Mouse (Mus musculus) T-helper 2 cell (primary cell): ENCODE results near the gene Prr15.

ENCODE experiments used
- in situ Hi-C: fragments of 300-600 bp; cut with MboI, MseI; formaldehyde crosslinking; loops from one replicate; pipeline ENCODE4 v1.15.1; 2025; ENCODE audit warnings: high pct_unique_total_duplicates

Gene Prr15

DNA sequence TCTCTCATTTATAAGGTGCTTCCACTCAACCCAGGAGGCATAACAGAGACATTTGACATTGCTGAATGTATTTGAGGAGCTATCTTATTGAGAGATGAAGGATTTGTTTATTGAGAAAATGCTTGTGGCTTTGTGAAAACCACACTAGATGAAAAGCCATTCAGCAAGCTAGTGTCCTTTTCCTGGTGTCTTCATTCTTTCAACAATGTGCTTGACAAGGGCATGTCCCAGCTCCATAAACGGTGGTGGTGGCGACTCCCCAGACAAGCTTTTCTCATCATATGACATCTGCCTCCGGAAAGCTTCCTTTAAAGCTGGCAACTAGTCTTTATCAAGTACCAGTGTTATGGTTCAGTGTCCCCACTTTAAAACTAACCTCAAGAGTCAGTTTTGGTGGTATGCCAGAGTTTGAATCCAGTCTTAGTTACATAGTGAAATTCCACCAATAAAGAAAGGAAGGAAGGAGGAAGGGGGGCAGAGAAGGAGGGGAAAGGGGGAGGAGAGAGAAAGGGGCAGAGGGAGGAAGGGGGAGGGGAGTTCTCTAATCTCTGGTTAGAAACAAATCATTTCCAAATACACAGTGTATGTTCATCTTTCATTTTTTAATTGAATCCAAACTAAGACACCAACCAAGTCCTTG, at the start of gene Prr15:
Gene Prr15 (plus strand): TSS at position 590 of the 640 bp plus-strand sequence.
- in situ Hi-C loops = no loop called here

DNA sequence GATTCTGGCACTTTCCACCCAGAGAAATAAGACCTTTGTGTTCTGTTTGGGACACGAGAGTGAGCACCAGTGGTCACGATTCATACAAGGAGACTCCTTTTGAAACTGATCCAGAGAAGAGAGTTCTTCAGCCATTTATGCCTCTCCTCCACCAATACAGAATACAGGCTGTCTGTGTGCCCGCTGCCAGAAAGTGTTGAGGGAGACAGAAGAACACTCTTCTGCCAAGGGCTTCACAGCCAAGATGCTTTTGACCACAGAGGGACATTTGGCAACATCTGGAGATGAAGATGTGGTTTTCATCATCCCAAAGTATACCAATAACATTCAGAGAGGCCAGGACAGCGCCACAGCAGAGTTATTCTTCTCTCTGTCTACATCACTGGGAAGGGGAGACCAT, 48.4 kb upstream of the Prr15 start:
- in situ Hi-C loops = no loop called here

DNA sequence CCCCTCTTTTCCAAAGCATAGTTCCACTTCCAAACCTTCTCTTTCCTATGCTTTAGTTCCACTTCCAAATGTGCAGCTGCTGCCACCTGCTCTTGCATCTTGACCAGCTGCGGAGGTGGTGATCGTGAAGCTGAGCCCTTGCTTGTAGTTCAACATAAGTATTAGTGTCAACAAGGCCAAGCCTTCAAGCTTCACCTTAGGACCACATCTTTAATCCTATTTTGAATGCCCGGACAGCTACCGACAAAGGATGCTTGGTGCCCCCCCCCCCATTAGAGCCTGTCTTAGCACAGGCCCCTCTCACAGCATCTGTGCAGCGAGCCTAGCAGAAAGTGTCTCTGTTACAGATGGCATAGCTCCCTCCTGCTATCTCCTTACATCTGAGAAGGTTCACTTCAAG, 47.8 kb upstream of the Prr15 start:
- in situ Hi-C loops = no loop called here

DNA sequence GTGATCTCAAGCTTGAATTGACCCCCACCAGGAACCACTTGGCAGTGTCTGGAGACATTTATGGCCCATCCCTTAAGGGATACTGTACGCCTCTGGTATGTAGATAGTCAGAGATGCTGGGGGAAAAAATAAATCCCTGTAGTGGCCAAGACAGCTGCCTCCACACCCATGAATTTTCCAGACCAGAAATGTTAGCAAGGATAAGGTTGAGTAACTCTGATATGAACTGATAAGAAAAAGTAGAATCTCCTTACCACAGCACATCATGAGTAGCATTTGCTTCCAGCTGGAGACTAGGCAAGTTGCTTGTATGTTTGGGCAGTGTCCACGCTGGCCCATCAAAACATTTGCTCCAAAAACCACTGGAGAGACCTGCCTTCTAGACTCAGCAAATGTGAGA, 47.0 kb upstream of the Prr15 start:
- in situ Hi-C loops = no loop called here

DNA sequence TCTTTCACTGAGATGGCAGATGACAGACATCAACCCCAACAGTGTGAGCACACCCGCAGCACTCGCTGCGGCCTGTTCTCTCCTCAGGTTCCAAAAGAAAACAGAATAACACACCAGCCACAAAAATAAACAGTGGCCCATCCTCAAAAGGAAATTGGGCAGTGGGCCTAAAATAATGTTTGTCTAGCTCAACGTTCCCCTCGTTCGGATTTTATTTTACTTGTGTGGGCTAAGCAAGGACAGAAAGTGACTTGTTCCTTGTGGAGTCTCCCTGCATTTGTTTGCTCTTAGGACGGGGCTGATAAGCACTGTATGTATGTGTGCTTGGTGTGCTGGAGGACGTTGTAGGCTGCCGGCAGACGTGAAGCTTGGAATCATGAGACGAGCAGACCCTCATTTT, 46.2 kb upstream of the Prr15 start:
- in situ Hi-C loops = no loop called here

DNA sequence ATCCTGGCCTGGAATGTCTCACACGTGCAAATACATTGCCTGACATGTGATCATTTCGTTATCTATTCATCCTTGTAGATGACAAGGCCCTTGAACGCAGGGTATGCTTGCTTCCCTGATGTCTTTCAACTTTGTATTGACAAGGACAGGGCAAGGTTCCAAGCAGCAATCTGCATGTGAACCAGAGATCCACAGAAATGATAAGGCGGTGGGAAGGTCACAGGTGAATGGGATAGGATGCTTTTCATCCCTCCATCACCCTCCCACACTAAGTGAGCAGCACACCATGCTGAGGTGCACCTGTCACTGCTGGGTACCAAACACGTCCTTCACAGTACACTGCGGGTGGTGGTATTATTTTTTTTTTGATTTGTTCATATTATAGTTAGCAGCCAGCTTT, 45.4 kb upstream of the Prr15 start:
- in situ Hi-C loops = no loop called here

DNA sequence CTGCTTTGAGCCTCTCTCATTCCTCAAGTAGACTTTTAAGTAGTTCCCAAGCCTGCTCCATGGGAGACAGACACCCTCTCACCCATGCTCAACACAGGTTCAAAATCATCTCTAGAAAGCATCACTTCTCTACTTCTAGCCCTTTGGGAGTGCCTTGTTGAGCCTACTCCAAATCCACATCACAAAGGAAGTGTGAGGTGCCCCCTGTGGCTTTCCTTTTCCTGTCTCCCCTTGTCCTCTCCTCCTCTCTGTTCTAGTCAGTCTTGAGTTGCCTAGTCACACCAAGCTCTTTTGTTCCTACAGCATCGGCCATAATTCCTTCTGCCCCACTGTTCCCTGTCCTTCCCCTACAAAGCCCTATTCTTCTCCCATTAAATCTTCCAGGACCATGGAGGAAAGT, 42.3 kb upstream of the Prr15 start:
- in situ Hi-C loops = no loop called here

DNA sequence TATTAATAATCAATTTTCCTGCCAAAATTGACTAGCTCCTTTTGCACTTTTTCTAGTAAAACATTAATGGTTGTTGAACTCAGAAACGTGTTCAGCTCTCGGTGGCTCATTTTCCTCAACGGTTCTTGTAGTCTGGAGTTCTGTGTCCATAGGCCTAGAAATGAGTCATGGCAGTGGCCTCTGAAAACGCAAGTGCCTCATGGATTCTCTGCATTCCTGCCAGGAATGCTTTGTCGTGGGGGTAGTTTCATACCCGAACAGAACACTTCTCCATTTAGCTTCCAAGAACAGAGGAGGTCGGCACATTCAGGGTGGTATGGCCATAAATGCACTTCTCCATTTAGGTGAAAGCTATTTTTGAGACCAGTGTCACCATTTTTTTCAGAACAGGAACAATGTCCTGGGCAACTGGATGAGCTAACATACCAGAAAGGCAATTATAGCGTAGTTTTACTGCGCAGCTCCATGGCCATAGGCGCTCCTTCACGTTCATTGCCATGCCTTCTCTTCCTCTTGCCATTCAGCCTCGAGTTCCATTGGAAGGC, 41.4 kb upstream of the Prr15 start:
- in situ Hi-C loops = no loop called here

DNA sequence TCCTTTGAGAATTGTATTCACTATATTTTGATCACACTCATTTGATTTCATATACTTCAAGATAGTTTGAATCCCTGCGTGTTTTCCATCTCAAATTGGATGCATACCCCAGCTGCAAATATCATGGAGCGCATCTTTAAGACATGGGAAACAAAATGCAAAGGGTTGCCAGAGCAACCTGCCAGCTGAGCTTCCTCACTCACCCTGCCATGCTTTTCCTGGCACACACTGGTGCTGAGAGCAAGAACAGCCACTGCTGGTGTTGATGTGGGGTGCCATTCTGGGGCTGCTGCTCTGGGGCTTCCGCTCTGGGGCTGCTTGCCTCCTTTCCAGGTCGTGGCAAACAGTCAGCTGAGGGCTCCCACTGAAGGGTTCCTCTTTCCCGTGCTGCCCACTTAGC, 38.8 kb upstream of the Prr15 start:
- in situ Hi-C loops = no loop called here

DNA sequence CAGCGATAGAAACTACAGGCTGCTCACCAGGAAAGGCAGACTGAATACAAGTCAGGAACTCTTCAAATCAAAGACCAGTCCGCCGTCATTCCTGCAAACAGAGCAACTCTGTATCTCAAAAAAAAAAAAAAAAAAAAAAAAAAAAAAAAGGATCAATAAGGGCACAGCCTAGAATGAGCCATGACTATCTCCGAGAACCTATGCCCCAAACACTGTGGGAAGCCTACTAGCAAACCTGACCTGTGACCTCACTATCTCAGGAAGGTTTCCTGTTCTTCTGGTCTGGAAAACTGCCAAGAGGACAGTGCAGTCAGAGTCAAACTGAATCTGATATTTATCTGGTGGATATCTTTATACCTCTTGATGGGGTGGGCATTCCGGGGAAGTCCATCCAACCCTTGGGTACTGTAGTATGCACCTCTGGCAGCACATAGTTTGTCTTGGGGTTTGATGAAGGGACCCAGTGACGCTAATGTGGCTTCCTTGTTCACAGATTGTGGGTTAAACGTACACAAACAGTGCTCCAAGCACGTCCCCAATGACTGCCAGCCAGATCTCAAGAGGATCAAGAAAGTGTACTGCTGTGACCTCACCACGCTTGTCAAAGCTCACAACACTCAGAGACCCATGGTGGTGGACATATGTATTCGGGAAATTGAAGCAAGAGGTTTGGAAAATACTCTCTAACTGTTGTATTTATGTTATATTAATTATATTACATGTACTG, 35.7 kb upstream of the Prr15 start:
- in situ Hi-C loops = no loop called here

DNA sequence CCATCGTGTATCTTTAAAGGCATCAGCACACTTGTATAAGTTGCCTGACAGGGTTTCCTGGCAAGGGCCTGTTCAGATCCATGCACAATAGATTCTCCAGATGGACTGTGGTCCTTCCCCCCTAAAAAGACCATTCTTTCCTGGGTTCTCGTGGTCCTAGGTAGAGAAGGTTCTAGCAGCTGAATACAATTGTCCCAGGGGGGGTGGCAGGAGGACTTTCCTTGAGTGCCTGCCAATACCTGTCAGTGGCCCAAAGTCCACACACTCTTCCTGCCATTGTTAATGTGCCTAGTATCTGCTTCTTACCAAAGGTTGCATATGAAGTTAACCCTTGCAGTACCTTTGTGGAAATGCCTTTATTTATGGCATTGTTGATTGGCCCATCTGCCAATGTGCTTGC, 28.4 kb upstream of the Prr15 start:
- in situ Hi-C loops = no loop called here

DNA sequence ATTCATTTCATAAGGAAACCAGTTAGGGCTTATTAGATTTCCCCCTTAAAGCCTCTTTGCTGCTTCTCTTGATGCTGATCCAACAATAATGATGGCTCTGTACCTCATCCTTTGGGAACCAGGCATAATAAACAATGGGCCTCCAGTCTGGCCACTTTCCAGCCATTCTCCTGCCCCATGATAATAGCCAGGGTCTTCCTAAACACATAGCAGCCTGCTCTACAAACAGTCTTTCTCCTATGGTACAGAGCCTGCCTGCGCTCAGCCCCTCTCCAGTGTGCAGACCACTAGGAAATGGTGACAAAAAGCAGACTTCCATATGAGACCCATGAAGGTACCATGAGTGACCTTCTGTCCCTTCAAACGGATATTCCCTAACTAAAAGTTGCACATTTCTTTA, 26.2 kb upstream of the Prr15 start:
- in situ Hi-C loops = no loop called here

DNA sequence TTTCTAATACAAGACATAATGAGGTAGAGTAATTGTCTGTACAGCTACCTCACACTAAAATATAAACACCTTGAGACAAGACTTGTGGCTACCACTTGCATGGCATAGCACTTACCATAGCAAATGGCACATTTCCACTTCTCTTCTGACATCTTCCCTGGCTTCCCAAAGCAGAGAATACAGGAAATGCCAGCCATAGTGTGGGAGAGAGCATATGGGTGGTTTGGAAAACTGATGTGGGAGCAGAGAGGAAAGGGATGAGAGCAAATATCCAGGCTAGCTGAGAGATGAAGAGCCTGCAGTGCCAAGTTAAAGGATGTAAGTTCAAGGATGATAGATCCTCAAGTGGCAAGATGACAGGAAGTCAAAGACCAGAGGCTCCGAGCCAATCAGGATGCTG, 19.9 kb upstream of the Prr15 start:
- in situ Hi-C loops = no loop called here

DNA sequence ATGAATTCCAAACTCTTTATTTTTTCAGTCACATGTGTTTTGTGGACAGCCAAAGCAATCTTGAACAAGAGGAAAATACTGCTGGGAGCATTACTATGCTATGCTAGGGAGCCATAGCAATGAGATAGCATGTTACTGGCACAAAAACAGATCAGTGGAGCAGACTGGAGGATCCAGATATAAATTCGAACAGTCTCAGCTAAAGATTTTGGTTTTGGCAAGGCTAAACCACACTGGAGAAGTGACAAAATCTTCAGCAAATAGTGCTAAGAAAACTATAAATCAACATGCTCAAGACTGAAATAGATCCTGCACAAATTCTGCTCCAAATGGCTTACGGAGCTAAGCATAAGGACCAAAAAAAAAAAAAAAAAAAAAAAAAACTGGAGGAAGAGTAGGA, 12.6 kb upstream of the Prr15 start:
- in situ Hi-C loops = no loop called here

DNA sequence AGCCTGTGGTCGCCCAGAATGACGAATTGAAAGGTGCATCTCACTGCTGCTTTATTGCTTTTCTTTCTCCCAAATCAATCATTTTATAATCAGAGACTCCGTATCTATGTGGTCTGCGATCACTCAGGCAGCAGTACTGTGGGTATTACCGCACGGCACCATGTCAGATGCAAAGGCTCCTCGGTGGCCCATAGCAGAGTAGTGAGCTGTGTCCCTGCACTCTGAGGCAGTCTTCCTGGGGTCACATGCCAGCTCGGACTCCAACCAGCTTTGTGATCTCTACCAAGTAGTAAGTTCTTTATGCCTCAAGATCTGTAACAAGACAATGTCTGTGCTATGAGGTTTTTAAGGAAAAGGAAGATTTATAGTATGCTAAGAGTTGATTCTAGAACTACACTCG, 7.0 kb upstream of the Prr15 start:
- in situ Hi-C loops = no loop called here

DNA sequence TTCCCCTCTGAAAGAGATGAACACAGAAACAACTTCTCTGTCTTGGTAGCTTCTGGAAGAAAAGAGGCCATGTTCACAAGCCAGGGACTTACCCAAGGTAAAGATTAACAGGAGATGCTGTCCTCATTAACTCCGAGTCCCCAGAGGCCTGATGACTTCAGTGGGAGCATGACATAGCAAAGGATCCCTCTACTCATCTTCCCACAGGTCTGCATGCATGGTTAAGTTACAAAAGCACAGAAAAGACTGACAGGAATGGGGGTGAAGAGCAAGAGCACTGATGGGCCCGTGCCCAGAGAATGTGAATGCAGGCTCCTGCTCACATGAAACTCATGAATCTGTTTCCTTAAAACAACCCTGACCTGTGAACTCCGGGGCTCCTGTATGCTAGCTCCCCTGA, 6.4 kb upstream of the Prr15 start:
- in situ Hi-C loops = no loop called here

DNA sequence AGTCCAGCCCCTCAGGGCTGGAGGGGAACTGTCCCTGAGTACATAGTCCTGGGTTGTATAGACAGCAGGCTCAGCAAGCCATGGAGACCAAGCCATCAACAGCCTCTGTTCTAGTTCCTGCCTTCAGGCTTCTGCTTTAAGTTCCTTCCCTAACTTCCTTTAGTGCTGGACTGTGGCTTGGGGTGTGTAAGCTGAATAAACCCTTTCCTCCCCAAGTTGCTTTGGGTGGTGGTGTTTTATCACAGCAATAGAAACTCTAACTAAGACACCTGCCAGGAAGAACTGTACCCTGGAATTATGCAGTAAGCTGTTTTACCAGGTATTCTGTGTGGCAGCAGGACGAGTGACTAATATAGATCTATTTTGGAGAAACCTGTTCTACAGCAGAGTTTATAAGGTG, 5.4 kb upstream of the Prr15 start:
- in situ Hi-C loops = no loop called here

DNA sequence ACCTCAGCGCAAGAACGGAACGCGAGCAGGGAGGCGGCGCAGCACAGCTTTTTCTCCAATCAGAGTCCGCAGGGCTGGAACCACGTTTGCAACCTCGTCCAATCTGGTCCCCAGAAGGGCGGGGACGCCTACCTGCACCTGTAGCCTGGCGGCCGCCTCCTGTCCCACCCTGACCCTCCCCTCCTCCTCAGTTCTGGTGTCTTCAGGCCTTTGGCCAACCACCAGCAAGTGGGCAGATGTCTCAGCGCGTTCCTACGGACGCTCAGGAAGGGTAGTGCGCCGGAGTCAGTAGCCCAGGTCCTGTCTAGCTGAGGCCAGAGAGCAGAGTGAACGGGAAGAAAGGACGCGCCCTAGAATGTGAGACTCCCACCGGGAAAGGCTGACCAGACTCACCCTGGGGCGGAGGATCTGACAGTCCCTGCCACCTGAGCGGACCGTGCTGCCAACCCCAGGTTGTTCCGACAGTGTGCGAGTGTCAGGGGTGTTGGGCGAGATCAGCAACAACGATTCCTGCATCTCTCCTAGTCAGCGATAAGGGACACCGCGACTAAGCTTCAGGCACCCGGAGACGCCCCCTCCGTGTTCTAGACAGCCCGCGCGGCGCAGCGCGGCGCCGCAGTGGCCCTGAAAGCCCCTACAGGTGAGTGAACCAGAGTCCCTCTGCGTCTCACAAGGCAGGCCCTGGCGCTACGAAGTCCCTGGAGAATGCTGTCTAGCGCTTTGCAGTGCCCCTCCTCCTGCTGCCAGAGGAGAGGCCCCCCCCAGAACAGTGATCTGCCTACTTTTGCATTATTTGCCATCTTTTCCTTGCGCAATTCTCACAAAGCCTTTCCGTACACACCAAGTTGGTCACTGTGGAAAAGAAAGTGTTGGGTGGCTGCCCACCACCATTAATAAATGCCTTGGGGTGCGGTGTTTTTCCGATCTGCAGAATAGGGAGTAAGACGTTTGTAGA, 1.3 kb downstream of the Prr15 start:
- in situ Hi-C loops = no loop called here

DNA sequence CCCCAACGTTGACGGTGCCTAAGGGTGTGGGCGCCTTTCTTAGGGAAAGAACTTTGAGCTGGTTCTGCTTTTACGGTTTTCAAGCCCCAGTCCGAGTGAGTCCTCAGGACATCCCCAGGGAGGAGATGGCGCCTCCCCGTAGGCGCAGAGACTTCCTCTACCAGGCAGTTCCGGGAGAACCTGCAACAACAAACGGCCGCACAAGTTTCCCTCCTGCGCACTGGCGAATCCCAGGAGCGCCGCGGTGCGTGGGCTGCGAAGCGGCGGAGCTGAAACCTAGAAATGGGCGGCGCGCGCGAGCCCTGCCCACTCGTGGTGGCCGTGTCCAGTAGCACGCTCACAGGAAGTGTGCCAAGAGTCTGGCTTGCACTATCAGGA, 2.0 kb downstream of the Prr15 start:
- in situ Hi-C loops = no loop called here

DNA sequence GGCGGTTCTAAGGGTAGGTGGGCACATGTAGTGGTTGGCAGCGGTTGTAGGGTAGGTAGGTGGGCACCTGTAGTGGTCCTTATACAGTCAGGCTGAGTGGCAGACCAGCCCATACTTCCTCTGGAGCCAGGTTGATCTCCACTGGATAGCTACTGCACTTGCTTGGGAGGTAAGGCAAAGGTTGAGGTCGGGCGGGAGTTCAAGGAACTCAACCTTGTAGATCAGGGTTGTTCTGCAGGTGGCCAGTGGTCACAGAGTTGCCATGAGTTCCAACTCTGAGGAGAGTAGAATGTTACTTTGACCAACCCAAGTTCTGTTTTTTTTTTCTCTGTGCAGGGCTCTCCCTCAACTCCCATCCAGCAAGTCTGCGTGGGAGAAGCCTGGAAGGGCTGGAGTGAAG, 3.1 kb downstream of the Prr15 start:
- in situ Hi-C loops = no loop called here

DNA sequence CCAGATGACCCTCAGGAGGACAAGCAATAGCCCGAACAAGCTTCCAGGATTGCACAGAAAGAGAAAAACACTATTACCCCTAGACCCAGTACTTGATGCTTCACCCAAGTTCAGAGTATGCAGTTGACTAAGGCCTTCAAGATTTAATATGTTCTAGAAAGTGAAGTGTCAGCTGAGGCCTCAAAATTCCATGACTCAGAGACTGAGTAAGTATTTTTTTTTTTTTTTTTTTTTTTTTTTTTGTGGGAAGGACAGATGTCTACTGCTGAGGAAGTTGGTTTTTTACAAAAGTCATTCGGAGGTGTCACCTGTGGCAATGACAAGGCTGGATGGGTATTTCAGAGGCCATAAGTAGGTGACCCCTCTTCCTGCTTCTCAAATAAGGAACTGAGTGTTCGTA, 4.0 kb downstream of the Prr15 start:
- in situ Hi-C loops = no loop called here

DNA sequence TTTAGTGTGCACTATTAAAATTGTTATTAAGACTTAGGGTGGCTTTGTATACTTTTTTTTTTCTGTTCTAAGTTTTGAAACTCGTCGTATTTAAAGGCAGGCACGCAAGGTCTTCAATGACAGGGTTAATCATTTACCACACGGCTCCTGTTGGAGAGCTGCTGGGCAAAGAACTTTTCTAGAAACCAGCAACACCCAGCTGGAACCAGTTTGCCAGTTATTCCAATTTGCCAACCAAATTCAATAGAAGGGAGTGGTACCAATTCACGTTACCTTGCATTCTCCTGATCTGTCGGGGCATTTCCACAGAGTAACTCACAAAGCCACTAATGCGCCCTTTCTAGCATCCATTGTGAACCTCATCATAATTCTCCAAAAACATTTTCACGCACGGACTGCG, 4.5 kb downstream of the Prr15 start:
- in situ Hi-C loops = no loop called here
